Comparison of ENCODE assay signal across 11 mouse cellular contexts in the genomic region with DNA sequence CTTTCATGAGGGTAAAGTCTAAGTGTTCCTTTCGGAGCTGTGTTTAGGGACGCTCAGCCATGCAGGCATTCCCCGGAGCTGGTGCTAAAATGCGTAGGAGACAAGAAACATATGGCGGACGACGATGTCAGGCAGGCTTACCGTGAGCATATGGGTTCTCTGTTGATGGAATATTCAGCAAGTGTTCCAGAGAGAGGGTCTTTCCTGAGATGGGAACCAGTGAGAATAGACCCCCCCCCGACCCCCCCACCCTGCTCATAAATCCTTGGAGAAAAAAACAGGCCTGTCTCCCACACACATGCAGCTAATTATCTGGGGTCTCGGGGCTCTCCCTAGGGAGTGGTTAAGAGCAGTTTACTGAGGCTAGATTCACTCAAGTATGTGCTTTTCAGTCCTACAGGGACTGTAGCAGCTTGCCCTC.
DNase-seq lines count a peak whose midpoint lies in the region; ATAC-seq lines count a peak whose summit lies in the region.
"Had no signal": no experiment of that assay in that cellular context is flagged by ENCODE, and none has a peak within 500 bp of the region (broad histone marks: within the 10 kb centered on the region; RNA-seq: fewer than 3 reads in every experiment).

No protein-coding gene starts in this region.

- WGBS in lung, embryonic 16.5 days = 24% methylated on average over 10 of the region's 10 CpGs
- 19% methylated on average over 10 of the region's 10 CpGs for WGBS in limb, embryonic 11.5 days

- no peaks in the 10 kb centered on the region for H3K9me3 ChIP-seq in lung, embryonic 16.5 days (ENCODE audit: control insufficient read depth, low read length)
- no peaks in the 10 kb centered on the region for H3K9me3 ChIP-seq in limb, embryonic 11.5 days (ENCODE audit: control insufficient read depth, low read length)
- H3K9me3 ChIP-seq: embryonic facial prominence, embryonic 13.5 days; heart, embryonic 10.5 days; midbrain, embryonic 10.5 days had no signal

- no peak overlapping the region for H3K4me2 ChIP-seq in lung, embryonic 16.5 days (ENCODE audit: low read depth, low read length)
- no peak overlapping the region for H3K4me2 ChIP-seq in limb, embryonic 11.5 days (ENCODE audit: low read depth, severe bottlenecking)
- H3K4me2 ChIP-seq: embryonic facial prominence, embryonic 13.5 days had no signal

- H3K9ac ChIP-seq in lung, embryonic 16.5 days (ENCODE audit: low read length) = no peak overlapping the region
- H3K9ac ChIP-seq in limb, embryonic 11.5 days (ENCODE audit: low read length) = no peak overlapping the region
- H3K9ac ChIP-seq: embryonic facial prominence, embryonic 13.5 days had no signal

- peaks cover 6% of the 10 kb centered on the region; the same call in 1 of the 2 replicates for H3K4me1 ChIP-seq in lung, embryonic 16.5 days (replicated peaks; ENCODE audit: control insufficient read depth, insufficient read depth, low read length)
- H3K4me1 ChIP-seq in limb, embryonic 11.5 days (ENCODE audit: control insufficient read depth, insufficient read depth, low read length) = peaks cover 15% of the 10 kb centered on the region

- H3K36me3 ChIP-seq in lung, embryonic 16.5 days (ENCODE audit: control insufficient read depth, insufficient read depth, low read length) = no peaks in the 10 kb centered on the region
- no peaks in the 10 kb centered on the region for H3K36me3 ChIP-seq in limb, embryonic 11.5 days (ENCODE audit: control insufficient read depth, insufficient read depth, low read length)
- H3K36me3 ChIP-seq: embryonic facial prominence, embryonic 13.5 days; heart, embryonic 10.5 days; midbrain, embryonic 10.5 days had no signal

- peak; percentile 45 for DNase-seq in embryo, embryonic 10 days (ENCODE audit: low spot score)
- DNase-seq in embryo, embryonic 9.5 days (ENCODE audit: extremely low spot score) = no peak
- no peak for DNase-seq in lung, adult 18-20 months
- peak; percentile 69 for DNase-seq in limb, embryonic 11.5 days (ENCODE audit: low spot score)
- no peak for DNase-seq in neural tube, embryonic 10.5 days (ENCODE audit: extremely low spot score, low spot score)
- no peak for DNase-seq in heart, adult 9 months (ENCODE audit: low spot score in 2 of 2)
- DNase-seq in spleen, postnatal 10 days (ENCODE audit: low spot score in 2 of 2) = no peak

- H3K27me3 ChIP-seq in lung, embryonic 16.5 days (ENCODE audit: control insufficient read depth, insufficient read depth, low read depth, low read length) = no peaks in the 10 kb centered on the region
- H3K27me3 ChIP-seq in limb, embryonic 11.5 days (ENCODE audit: control insufficient read depth, insufficient read depth, low read length) = no peaks in the 10 kb centered on the region
- H3K27me3 ChIP-seq: embryonic facial prominence, embryonic 13.5 days had no signal

- peak overlapping the region; percentile 56 for H3K27ac ChIP-seq in lung, embryonic 16.5 days (ENCODE audit: low read length)
- peak overlapping the region; percentile 68; the same call in 1 of the 2 replicates for H3K27ac ChIP-seq in limb, embryonic 11.5 days (replicated peaks; ENCODE audit: low read depth, low read length)
- H3K27ac ChIP-seq: embryonic facial prominence, embryonic 13.5 days; heart, embryonic 10.5 days; midbrain, embryonic 10.5 days had no signal

- no peak overlapping the region for H3K4me3 ChIP-seq in lung, embryonic 16.5 days (ENCODE audit: low read length)
- H3K4me3 ChIP-seq in limb, embryonic 11.5 days (ENCODE audit: low read depth, low read length) = no peak overlapping the region
- H3K4me3 ChIP-seq: embryonic facial prominence, embryonic 13.5 days; heart, embryonic 10.5 days; midbrain, embryonic 10.5 days had no signal

- ATAC-seq in lung, embryonic 16.5 days (ENCODE audit: low read depth) = peak; percentile 87
- peak; percentile 36; the same call in 1 of the 2 replicates for ATAC-seq in limb, embryonic 11.5 days (ENCODE audit: insufficient number of reproducible peaks, low FRiP score, low TSS enrichment, low read depth)

Comparison
In these comparisons a context has a peak if more than half of its experiments do, and no peak if none do; other contexts are left out.
1. DNase-seq: peak in embryo, embryonic 10 days (single experiment) and limb, embryonic 11.5 days (single experiment); none in embryo, embryonic 9.5 days (single experiment), lung, adult 18-20 months (0 of 2), neural tube, embryonic 10.5 days (single experiment), heart, adult 9 months (0 of 2) and spleen, postnatal 10 days (0 of 2).